Mouse (Mus musculus): Measurements from ENCODE around the gene Trmu. TPM values are rescaled to one million over a fixed set of nuclear protein-coding genes. Genes with fewer than 3 reads are reported as not detected.

The Trmu gene
- polyA plus RNA-seq, 2 experiments: 12.7 to 15.2 TPM

DNA sequence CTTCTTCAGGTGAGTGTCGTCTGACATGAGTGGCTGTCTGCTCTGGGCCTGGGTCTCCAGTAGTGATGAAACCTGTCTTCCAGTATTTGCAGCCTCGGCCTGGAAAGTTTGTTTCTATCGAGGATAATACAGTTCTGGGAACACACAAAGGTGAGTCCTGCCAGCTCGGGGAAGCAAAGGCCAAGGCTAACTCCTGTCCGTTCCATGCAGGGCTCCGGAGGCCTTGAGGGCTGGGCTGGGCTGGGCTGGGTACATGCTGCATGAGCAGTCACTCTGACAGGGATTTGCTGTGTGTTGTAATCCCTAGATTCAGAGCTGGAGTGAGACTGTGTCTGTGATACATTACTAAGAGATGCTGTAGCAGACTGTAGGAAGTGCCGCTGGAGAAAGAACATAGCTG, 14.8 kb downstream of the Trmu start:
- no peaks in the 10 kb centered on the region for H3K27me3 ChIP-seq (ENCODE audit: control insufficient read depth, insufficient read depth, low read length)
- DNase-seq (ENCODE audit: low read depth in 3 of 3, low spot score in 3 of 3) (no peak), ATAC-seq (ENCODE audit: insufficient read depth) (no peak)
- H3K9ac ChIP-seq (replicated peaks): no peak overlapping the region
- no peaks in the 10 kb centered on the region for H3K9me3 ChIP-seq (ENCODE audit: control insufficient read depth, low read length)
- 75% methylated on average over 7 of the region's 7 CpGs for WGBS (ENCODE audit: insufficient replicate concordance)
- no peak for TF ChIP-seq CTCF (IDR thresholded peaks at IDR 0.05; ENCODE audit: low read depth)
- no peak for TF ChIP-seq EP300 (IDR thresholded peaks at IDR 0.05; ENCODE audit: low read depth)
- H3K4me1 ChIP-seq (replicated peaks; ENCODE audit: control insufficient read depth in 2 of 2, insufficient read depth in 2 of 2, low read length in 1 of 2): no peaks in the 10 kb centered on the region
- no peak overlapping the region for H3K27ac ChIP-seq
- H3K4me2 ChIP-seq (ENCODE audit: low read depth): no peak overlapping the region
- no peak overlapping the region for H3K4me3 ChIP-seq (ENCODE audit: insufficient read depth in 1 of 2, low read depth in 2 of 2, low read length in 2 of 2)
- peaks cover 16% of the 10 kb centered on the region for H3K36me3 ChIP-seq (replicated peaks; ENCODE audit: control insufficient read depth, insufficient read depth, low read depth)

DNA sequence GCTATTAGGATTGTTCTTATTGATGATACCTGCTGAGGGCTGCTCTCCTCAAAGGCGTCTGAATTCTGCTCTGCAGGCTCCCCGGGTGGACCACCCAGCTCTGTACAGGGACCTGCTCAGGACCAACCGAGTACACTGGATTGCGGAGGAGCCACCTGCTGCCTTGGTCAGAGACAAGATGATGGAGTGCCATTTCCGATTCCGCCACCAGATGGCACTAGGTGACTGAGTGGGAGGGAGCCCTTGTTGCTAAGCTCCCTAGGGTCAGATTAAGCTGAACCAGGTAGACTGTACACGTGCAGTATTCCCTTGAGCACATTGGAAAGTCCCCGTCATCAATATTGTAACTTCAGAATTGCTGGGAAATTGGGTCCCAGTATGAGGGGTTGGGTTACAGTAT, 17.2 kb downstream of the Trmu start:
- Histone ChIP-seq H3K4me1 (replicated peaks; ENCODE audit: control insufficient read depth in 2 of 2, insufficient read depth in 2 of 2, low read length in 1 of 2) (no peaks in the 10 kb centered on the region), H3K27ac (no peak overlapping the region), H3K36me3 (replicated peaks; ENCODE audit: control insufficient read depth, insufficient read depth, low read depth) (peaks cover 13% of the 10 kb centered on the region), H3K27me3 (ENCODE audit: control insufficient read depth, insufficient read depth, low read length) (no peaks in the 10 kb centered on the region), H3K9me3 (ENCODE audit: control insufficient read depth, low read length) (no peaks in the 10 kb centered on the region), H3K4me3 (ENCODE audit: insufficient read depth in 1 of 2, low read depth in 2 of 2, low read length in 2 of 2) (no peak overlapping the region), H3K9ac (replicated peaks) (no peak overlapping the region), H3K4me2 (ENCODE audit: low read depth) (no peak overlapping the region)
- ATAC-seq (ENCODE audit: insufficient read depth) (no peak), DNase-seq (ENCODE audit: low read depth in 3 of 3, low spot score in 3 of 3) (peak; percentile 32 to 35 (median 34))
- WGBS (ENCODE audit: insufficient replicate concordance): 19% methylated on average over 8 of the region's 8 CpGs
- TF ChIP-seq CTCF (IDR thresholded peaks at IDR 0.05; ENCODE audit: low read depth) (peak; percentile 93), EP300 (IDR thresholded peaks at IDR 0.05; ENCODE audit: low read depth) (no peak)

DNA sequence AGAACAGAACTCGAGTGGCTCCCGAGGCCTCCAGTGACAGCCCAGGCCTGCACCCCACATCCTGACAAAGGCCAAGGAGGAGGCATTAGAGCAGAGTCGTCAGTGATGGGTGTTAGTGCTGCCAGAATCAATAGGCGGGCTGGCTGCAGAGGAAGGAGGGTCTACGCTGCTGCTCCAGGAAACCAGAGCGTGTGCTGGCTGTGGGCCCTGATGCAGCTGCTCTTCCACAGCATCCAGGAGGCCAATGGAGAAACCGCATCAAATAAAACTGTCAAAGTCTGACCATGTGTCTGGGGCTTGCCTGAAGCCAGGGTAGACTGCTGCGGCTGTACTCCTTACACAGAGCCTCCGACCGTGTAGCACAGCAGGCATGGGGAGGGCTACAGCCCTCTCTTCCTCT, 18.0 kb downstream of the Trmu start:
- Histone ChIP-seq H3K36me3 (replicated peaks; ENCODE audit: control insufficient read depth, insufficient read depth, low read depth) (peaks cover 13% of the 10 kb centered on the region), H3K27ac (no peak overlapping the region), H3K4me3 (ENCODE audit: insufficient read depth in 1 of 2, low read depth in 2 of 2, low read length in 2 of 2) (no peak overlapping the region), H3K9me3 (ENCODE audit: control insufficient read depth, low read length) (no peaks in the 10 kb centered on the region), H3K9ac (replicated peaks) (no peak overlapping the region), H3K27me3 (ENCODE audit: control insufficient read depth, insufficient read depth, low read length) (no peaks in the 10 kb centered on the region), H3K4me1 (replicated peaks; ENCODE audit: control insufficient read depth in 2 of 2, insufficient read depth in 2 of 2, low read length in 1 of 2) (no peaks in the 10 kb centered on the region), H3K4me2 (ENCODE audit: low read depth) (no peak overlapping the region)
- ATAC-seq (ENCODE audit: insufficient read depth) (no peak), DNase-seq (ENCODE audit: low read depth in 3 of 3, low spot score in 3 of 3) (no peak)
- TF ChIP-seq CTCF (IDR thresholded peaks at IDR 0.05; ENCODE audit: low read depth) (no peak), EP300 (IDR thresholded peaks at IDR 0.05; ENCODE audit: low read depth) (no peak)
- WGBS (ENCODE audit: insufficient replicate concordance): 74% methylated on average over 10 of the region's 10 CpGs

DNA sequence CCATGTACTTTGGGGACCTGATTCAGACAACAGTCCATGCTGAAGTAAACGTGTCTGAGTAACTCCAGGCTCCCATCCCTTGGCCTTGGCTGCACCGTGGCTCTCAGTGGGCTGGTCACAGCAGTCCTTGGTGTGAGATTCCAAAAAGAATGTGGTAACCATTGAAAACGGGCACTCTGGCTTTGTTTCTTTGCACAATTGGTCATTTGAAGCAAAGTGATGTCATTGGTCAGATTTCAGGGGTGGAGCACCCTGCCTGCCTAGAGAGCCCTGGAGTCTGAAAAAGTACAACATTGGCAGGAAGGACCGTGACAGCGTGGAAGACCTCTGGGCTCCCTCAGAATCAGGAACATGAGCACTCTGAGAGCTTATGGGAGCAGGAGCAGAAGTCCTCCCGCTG, 20.3 kb downstream of the Trmu start:
- DNase-seq (ENCODE audit: low read depth in 3 of 3, low spot score in 3 of 3): no peak
- TF ChIP-seq EP300 (IDR thresholded peaks at IDR 0.05; ENCODE audit: low read depth) (no peak), CTCF (IDR thresholded peaks at IDR 0.05; ENCODE audit: low read depth) (no peak)
- Histone ChIP-seq H3K4me1 (replicated peaks; ENCODE audit: control insufficient read depth in 2 of 2, insufficient read depth in 2 of 2, low read length in 1 of 2) (no peaks in the 10 kb centered on the region), H3K9ac (replicated peaks) (no peak overlapping the region), H3K27me3 (ENCODE audit: control insufficient read depth, insufficient read depth, low read length) (no peaks in the 10 kb centered on the region), H3K27ac (no peak overlapping the region), H3K4me2 (ENCODE audit: low read depth) (no peak overlapping the region), H3K4me3 (ENCODE audit: insufficient read depth in 1 of 2, low read depth in 2 of 2, low read length in 2 of 2) (no peak overlapping the region), H3K36me3 (replicated peaks; ENCODE audit: control insufficient read depth, insufficient read depth, low read depth) (no peaks in the 10 kb centered on the region; the same call in none of the 2 replicates), H3K9me3 (ENCODE audit: control insufficient read depth, low read length) (no peaks in the 10 kb centered on the region)
- no peak for ATAC-seq (ENCODE audit: insufficient read depth)
- WGBS (ENCODE audit: insufficient replicate concordance): 72% methylated on average over 6 of the region's 6 CpGs

DNA sequence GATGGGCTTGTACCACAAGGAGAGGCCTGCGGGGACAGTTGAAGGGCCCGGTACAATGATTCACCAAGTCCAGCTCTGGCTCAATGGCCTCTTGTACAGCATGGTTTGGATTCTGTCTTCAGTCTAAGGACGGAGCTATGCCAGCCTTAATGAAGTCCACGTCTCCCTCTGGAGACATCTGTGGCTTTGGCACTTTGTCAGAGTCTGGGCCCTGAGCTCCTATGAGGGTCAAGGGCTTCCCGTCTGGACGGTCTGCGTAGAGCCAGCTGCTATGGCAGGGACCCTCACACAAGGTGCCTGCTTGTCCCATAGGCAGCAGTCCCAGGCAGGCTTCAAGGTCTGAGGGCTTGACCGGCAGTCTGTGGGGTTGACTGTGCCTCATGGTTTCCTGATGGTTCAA, 21.2 kb downstream of the Trmu start:
- H3K9ac ChIP-seq (replicated peaks): no peak overlapping the region
- no peaks in the 10 kb centered on the region for H3K9me3 ChIP-seq (ENCODE audit: control insufficient read depth, low read length)
- no peaks in the 10 kb centered on the region for H3K4me1 ChIP-seq (replicated peaks; ENCODE audit: control insufficient read depth in 2 of 2, insufficient read depth in 2 of 2, low read length in 1 of 2)
- no peak overlapping the region for H3K27ac ChIP-seq
- H3K4me2 ChIP-seq (ENCODE audit: low read depth): no peak overlapping the region
- ATAC-seq (ENCODE audit: insufficient read depth) (no peak), DNase-seq (ENCODE audit: low read depth in 3 of 3, low spot score in 3 of 3) (no peak)
- 82% methylated on average over 8 of the region's 8 CpGs for WGBS (ENCODE audit: insufficient replicate concordance)
- H3K4me3 ChIP-seq (ENCODE audit: insufficient read depth in 1 of 2, low read depth in 2 of 2, low read length in 2 of 2): no peak overlapping the region
- H3K36me3 ChIP-seq (replicated peaks; ENCODE audit: control insufficient read depth, insufficient read depth, low read depth): no peaks in the 10 kb centered on the region; the same call in 1 of the 2 replicates
- TF ChIP-seq CTCF (IDR thresholded peaks at IDR 0.05; ENCODE audit: low read depth) (no peak), EP300 (IDR thresholded peaks at IDR 0.05; ENCODE audit: low read depth) (no peak)
- H3K27me3 ChIP-seq (ENCODE audit: control insufficient read depth, insufficient read depth, low read length): no peaks in the 10 kb centered on the region
